Mouse (Mus musculus) macrophage (primary cell): ENCODE measurements at regions not wholly inside any gene's neighbourhood (a gene's known extent, or its start where the extent isn't known, plus 50 kb on each side); places are given as distances from the start of the nearest gene placed in this dataset.

ENCODE experiments used
- H3K27ac ChIP-seq: fragments of 350-480 bp; formaldehyde crosslinking; 2 replicates; pipeline ENCODE4 v1.9.0; 2021
- H3K36me3 ChIP-seq: fragments of 350-480 bp; formaldehyde crosslinking; 2 replicates; pipeline ENCODE4 v1.9.0; 2021; ENCODE audit errors: inconsistent target
- H3K4me3 ChIP-seq: fragments of 350-480 bp; formaldehyde crosslinking; 2 replicates; pipeline ENCODE4 v1.9.0; 2021; ENCODE audit errors: inconsistent target
- H3K79me2 ChIP-seq: fragments of 350-480 bp; formaldehyde crosslinking; 2 replicates; pipeline ENCODE4 v1.9.0; 2021; ENCODE audit errors: inconsistent target
- WGBS: methylation state at CpG from one replicate; pipeline ENCODE4 v1.1.7; 2026; ENCODE audit warnings: inconsistent platforms; ENCODE audit not compliant: missing documents; 5-methylcytosine and 5-hydroxymethylcytosine counted together

DNA sequence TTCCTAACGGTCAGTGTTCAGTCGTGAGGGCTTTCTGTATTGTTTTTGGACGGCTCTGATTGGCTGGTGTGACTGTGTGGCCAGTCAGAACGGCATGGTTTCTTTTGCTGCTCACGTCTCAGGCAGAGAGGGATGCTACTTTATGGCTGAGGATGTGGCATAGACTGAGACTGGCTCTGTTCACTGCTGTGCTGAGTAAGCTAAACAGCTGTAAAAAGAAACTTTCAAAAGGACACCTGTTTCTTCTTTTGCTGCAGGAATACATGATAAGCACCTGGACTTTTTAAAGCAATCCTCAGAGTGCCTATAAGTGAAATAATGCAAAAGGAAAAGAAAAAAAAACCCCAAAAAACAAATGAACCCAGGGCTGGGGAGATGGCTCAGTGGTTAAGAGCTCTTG lies 113.7 kb upstream of the Klf14 start:
- Histone ChIP-seq H3K4me3 (no peak overlapping the region), H3K27ac (peak overlapping the region; percentile 3; the same call in 1 of the 2 replicates), H3K36me3 (peaks cover 84% of the 10 kb centered on the region), H3K79me2 (peaks cover 100% of the 10 kb centered on the region)
- 45% methylated on average over 5 of the region's 5 CpGs for WGBS

- no peak overlapping the region for H3K4me3 ChIP-seq
- whole genome bisulfite sequencing: 65% methylated on average over 8 of the region's 8 CpGs
- peaks cover 100% of the 10 kb centered on the region for H3K79me2 ChIP-seq
- peaks cover 76% of the 10 kb centered on the region for H3K36me3 ChIP-seq
- no peak overlapping the region for H3K27ac ChIP-seq
Observed at GRCm38 (mm10) chr6:31073338-31073737, 114.5 kb upstream of the Klf14 start.

- WGBS: 88% methylated on average over 9 of the region's 9 CpGs
- no peak overlapping the region for H3K27ac ChIP-seq
- peaks cover 66% of the 10 kb centered on the region for H3K36me3 ChIP-seq
- H3K79me2 ChIP-seq: peaks cover 98% of the 10 kb centered on the region
- H3K4me3 ChIP-seq: no peak overlapping the region
Observed at GRCm38 (mm10) chr6:31074394-31074793, 115.5 kb upstream of the Klf14 start.

DNA sequence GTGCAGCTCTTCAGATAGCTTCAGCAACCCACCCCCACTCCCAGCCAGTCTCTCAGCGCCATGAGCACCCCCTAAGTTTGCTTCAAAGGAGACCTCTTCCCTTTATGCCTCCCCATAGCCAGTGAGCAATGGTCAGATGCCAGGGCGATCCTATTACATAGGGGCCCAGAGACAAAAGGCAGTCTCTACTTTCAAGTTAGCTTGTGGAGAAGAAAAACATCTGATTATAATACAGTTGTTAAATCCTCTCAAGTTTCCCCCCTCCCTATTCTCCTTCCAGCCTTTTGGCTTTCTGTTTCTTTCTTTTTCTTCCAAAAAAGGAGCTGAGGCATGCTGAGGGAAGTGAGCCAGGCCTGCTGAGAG lies 116.3 kb upstream of the Klf14 start:
- Histone ChIP-seq H3K79me2 (peaks cover 90% of the 10 kb centered on the region), H3K27ac (no peak overlapping the region), H3K36me3 (peaks cover 59% of the 10 kb centered on the region; the same call in 1 of the 2 replicates), H3K4me3 (no peak overlapping the region)
- 97% methylated on average over 2 of the region's 2 CpGs for WGBS

GRCm38 (mm10) chr6:31075572-31076477 lies 116.9 kb upstream of the Klf14 start:
- H3K27ac ChIP-seq: no peak overlapping the region
- no peak overlapping the region for H3K4me3 ChIP-seq
- H3K36me3 ChIP-seq: peaks cover 52% of the 10 kb centered on the region; the same call in 1 of the 2 replicates
- peaks cover 84% of the 10 kb centered on the region for H3K79me2 ChIP-seq
- WGBS: 55% methylated on average over 13 of the region's 13 CpGs

GRCm38 (mm10) chr6:31076478-31076834 lies 117.6 kb upstream of the Klf14 start:
- Histone ChIP-seq H3K36me3 (peaks cover 46% of the 10 kb centered on the region; the same call in 1 of the 2 replicates), H3K79me2 (peaks cover 78% of the 10 kb centered on the region), H3K4me3 (no peak overlapping the region), H3K27ac (peak overlapping the region; percentile 90)
- WGBS: 89% methylated on average over 4 of the region's 6 CpGs

DNA sequence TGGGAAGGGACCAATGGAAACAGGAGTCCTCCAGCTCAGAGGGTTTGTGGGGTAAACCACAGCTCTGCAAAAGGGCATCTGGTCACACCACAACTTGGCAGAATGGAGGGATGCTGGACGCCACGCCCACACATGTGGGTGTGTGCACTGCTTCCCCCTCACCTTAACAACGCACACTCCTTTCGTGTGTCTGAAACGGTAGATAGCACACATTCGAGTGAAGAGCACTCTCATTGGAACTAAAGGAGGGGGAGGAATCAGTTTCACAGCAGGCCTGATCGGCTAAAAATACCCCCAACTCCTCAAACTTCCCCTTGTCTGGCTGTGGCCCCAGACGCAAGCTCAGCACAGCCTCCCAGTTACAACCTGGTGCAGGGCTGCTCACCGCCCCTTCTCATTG lies 118.3 kb upstream of the Klf14 start:
- peaks cover 44% of the 10 kb centered on the region; the same call in 1 of the 2 replicates for H3K36me3 ChIP-seq
- peak overlapping the region; percentile 90 for H3K27ac ChIP-seq
- no peak overlapping the region for H3K4me3 ChIP-seq
- WGBS: 33% methylated on average over 8 of the region's 9 CpGs
- peaks cover 74% of the 10 kb centered on the region for H3K79me2 ChIP-seq

DNA sequence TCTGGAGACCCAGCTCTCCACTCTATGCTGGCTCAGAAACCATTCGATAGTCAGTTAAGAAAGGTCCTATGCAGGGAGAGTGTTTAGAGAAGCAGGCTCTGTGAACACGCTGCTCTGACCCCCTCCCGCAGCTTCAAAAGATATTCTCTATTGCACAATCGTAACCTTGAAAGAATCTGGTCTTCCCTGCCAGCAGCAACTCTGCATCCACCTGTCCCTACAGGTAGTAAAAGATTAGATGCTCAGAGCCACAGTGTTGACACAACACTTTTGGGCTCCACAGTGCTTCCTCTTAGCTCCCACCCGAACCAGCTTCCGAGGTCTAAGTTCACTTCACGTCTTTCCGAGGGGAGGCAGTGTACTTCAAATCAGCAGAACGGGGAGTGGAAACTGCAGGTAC lies 118.9 kb upstream of the Klf14 start:
- Histone ChIP-seq H3K79me2 (peaks cover 74% of the 10 kb centered on the region), H3K27ac (peak overlapping the region; percentile 90), H3K4me3 (no peak overlapping the region), H3K36me3 (peaks cover 45% of the 10 kb centered on the region; the same call in 1 of the 2 replicates)
- WGBS: 51% methylated on average over 9 of the region's 9 CpGs

DNA sequence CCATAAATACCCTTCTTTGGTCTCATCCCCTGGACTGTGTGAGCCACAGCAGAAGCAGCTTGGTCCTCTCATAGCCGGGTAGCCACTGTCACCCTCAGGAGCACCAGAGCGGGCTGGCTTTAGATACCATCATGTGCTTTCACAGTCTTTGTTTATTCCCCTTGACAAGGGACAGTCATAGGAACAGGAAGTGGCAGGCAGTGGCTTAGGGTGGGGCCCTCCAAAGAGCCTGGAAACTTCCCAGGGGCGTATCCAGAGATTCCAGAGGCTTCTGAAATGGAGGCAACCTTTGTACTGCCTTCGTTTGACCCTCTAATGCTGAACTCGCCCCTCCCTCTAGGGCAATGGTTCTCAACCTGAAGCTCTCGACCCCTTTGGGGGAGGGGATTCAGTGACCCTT lies 119.5 kb upstream of the Klf14 start:
- Histone ChIP-seq H3K27ac (peak overlapping the region; percentile 90), H3K4me3 (no peak overlapping the region), H3K36me3 (peaks cover 49% of the 10 kb centered on the region; the same call in 1 of the 2 replicates), H3K79me2 (peaks cover 74% of the 10 kb centered on the region)
- WGBS: 59% methylated on average over 6 of the region's 6 CpGs

DNA sequence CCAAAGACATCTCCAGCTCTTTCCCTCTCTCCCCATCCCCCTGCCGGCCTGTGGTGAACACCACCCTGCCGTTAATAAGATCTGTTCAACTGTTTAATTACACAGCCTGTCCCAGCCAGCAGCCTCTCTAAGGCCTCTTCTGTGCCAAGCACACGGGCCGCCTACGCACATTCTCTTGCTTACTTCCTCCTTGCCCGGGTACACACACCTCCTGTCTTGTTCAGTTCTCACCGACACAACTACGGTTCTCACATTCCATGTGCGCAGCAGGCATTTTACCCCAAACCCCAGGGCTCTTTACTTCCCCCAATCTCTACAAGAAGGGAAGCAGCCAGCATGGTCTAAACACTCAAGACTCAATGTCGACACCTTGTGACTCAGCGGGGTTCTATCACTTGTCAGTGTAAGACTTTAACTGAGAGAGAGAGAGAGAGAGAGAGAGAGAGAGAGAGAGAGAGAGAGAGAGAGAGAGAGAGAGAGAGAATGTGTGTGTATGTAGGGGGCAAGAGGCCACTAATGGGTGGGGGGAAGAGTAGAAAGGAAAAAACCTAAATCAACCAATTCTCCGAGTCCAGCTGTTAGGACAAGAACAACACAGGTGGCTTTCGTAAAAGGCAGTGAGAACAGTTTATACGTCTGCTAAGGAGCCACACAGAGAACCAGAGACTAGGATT lies 120.8 kb upstream of the Klf14 start:
- peaks cover 44% of the 10 kb centered on the region; the same call in 1 of the 2 replicates for H3K36me3 ChIP-seq
- peak overlapping the region; percentile 90 for H3K27ac ChIP-seq
- 18% methylated on average over 13 of the region's 14 CpGs for WGBS
- H3K4me3 ChIP-seq: no peak overlapping the region
- peaks cover 74% of the 10 kb centered on the region for H3K79me2 ChIP-seq

DNA sequence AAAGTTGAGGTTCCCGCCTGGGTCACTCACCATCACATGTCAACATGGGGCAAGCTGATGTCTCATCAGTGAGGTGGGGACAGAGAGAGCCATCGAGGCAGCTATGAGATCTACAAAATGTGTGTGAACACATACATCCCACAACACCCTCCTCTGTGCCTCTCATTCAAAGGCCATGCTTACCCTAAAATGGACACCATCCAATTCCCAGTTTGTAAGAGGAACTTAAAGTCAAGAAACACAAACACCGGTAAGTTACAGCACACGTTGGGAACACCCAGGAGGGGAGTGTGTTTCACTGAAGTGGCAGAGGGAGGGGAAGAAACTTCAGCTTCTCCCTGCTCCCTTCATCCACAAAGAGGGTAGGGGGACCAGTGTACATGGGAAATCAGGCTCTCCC lies 121.4 kb upstream of the Klf14 start:
- Histone ChIP-seq H3K79me2 (peaks cover 74% of the 10 kb centered on the region), H3K27ac (peak overlapping the region; percentile 90), H3K36me3 (peaks cover 39% of the 10 kb centered on the region; the same call in 1 of the 2 replicates), H3K4me3 (no peak overlapping the region)
- WGBS: 39% methylated on average over 4 of the region's 4 CpGs

- Histone ChIP-seq H3K79me2 (peaks cover 74% of the 10 kb centered on the region), H3K4me3 (no peak overlapping the region), H3K27ac (peak overlapping the region; percentile 90), H3K36me3 (peaks cover 39% of the 10 kb centered on the region; the same call in 1 of the 2 replicates)
- 37% methylated on average over 9 of the region's 9 CpGs for WGBS
Observed at GRCm38 (mm10) chr6:31080691-31081090, 121.8 kb upstream of the Klf14 start.

DNA sequence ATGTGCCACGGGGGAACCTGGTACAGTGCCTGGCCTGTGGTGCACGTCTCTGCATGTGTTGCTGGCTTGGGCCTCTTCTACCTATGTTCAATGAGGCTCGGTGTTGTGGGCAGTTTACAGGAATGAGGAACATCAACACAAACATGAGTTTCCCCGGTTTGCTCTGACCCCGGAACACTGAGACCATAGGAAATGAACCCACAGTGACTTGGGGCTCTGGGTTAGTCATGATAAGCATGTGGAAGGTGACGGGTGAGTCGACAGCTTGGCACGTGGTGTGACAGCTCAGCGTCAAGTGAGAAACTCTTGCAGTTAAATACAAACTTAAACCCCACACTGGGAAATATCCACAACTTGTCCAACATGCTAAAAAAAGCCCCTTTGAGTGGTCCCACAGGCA lies 122.4 kb upstream of the Klf14 start:
- Histone ChIP-seq H3K27ac (peak overlapping the region; percentile 90), H3K79me2 (peaks cover 74% of the 10 kb centered on the region), H3K36me3 (peaks cover 40% of the 10 kb centered on the region; the same call in 1 of the 2 replicates), H3K4me3 (no peak overlapping the region)
- WGBS: 13% methylated on average over 8 of the region's 9 CpGs

DNA sequence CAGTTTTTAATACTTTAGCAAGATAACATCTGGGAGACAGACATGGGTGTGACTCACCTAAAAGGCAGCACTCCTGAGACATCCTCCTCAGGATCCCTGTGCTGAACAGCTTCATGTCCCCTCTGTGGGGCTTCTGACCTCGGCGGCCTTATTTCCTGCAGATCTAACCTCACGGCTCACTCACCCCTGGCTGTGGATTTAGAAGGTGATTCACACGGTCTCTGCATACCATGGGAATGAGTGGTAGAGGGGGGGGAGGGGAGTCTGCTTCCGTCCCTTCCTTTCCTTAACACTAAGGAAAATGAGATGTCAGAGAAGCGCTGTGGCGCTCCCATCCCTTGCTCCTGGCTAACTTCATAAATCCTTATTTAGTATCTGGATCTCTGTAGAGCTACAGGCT lies 123.1 kb upstream of the Klf14 start:
- Histone ChIP-seq H3K36me3 (peaks cover 39% of the 10 kb centered on the region; the same call in 1 of the 2 replicates), H3K27ac (peak overlapping the region; percentile 90), H3K4me3 (no peak overlapping the region), H3K79me2 (peaks cover 74% of the 10 kb centered on the region)
- 80% methylated on average over 5 of the region's 7 CpGs for WGBS
